Mouse (Mus musculus) layer of hippocampus, postnatal 25 days (tissue): Measurements from ENCODE around the gene Prickle2. TPM values are rescaled to one million over a fixed set of nuclear protein-coding genes. Genes with fewer than 3 reads are reported as not detected.

Experiments
- DNase-seq, 2 experiments: peaks; one replicate each; pipeline ENCODE4 v3.0.0; 2022; ENCODE audit warnings: mixed read lengths in 2 of 2, low spot score in 1 of 2; ENCODE audit errors: extremely low spot score in 1 of 2
- total RNA-seq, 2 experiments: library from RNA; stranded (reverse); gene quantifications; 2 replicates each; pipeline ENCODE4 v1.2.3; 2021

The Prickle2 gene
- total RNA-seq, 2 experiments from 2014 or later = 200 to 203 TPM

GRCm38 (mm10) chr6:92521526-92522075 lies 184.4 kb downstream of the Prickle2 start:
- peak; percentile 48 to 62 for DNase-seq

GRCm38 (mm10) chr6:92520088-92520875 lies 185.7 kb downstream of the Prickle2 start:
- DNase-seq = no peak

DNA sequence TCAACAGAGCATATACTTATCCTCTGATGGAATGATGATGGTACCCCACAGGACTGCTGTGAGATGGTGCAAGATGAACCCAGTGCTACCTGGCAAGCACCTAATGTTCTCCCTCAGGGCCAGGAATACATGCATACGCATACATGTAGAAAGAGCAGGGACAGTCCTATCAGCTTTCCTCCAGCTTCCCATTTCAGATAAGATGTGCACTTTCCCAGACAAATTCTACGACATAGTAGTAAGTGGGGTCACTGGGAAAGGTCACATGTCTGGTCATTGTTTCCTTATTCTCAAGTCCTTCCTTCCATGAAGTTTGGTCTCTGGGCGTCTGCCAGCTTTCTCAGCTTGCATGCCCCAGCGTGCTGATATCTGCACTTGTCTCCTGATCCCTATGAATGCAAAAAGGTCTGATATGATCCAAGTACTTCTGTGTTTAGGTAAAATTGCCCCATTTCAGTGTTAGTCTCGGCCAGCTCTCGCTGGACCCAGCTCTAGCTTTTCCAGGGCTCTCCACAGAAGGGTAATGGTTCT lies 187.5 kb downstream of the Prickle2 start:
- DNase-seq = no peak

- no peak for DNase-seq
Measured at GRCm38 (mm10) chr6:92517002-92517401, 189.0 kb downstream of the Prickle2 start.

DNA sequence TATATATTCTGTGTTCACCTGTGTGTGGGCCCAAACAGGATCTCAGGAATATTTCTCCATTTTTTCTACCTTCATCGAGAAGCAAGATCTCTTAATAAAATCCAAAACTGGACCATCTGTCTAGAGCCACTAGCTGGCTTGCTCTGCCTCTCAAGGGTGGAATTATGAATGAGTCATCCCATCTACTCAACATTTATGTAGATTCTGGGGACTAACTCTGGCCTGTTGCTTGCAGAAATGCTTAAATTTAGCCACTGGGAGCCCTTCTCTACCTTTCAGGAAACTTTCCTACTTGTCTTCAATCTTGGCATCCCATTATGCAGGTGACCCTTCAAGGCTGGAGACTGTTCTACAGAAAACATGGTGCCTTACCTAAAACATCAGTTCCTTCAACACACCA lies 194.0 kb downstream of the Prickle2 start:
- DNase-seq = no peak

GRCm38 (mm10) chr6:92509712-92510111 lies 196.2 kb downstream of the Prickle2 start:
- DNase-seq = no peak

DNA sequence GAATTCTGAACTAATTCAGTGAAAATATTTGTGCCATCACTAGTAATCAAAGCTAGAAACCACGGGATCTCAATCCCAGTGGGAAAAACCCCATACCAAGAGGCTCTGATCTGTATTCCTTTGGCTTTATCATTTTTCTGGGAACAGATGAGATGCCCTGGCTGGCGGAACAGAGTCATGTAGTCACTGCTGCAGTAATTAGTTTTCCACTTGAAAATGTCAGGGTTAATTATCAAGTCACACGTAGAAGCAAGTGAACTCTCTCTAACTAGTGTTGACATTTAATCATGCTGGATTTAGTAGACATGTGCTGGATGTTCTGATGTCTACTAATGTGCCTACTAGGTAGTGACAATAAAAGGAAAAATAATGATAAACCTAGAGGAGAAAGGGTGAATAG lies 199.7 kb downstream of the Prickle2 start:
- no peak for DNase-seq

- DNase-seq = no peak
Measured at GRCm38 (mm10) chr6:92499449-92499848, 206.5 kb downstream of the Prickle2 start.

- no peak for DNase-seq
Measured at GRCm38 (mm10) chr6:92498574-92498973, 207.4 kb downstream of the Prickle2 start.

DNA sequence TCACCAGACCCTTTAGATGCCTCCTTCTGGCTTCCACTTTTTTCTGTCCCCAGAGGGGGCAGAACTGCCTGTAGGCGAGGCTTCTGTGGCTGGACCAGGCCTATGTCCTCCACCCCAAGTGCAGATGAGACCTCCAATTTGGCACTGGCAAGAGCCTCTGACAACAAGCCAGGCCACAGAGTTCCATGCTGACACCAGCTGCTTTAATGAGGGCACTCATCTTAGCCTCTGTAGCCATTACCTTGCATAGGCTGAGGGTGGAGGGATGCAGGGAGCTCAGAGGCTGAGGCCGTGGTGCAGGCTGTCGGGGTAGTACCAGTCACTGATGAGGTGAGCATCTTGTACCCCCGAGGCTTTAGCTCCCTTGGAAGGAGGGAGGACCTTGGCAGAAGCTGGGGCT lies 208.7 kb downstream of the Prickle2 start:
- no peak for DNase-seq

DNA sequence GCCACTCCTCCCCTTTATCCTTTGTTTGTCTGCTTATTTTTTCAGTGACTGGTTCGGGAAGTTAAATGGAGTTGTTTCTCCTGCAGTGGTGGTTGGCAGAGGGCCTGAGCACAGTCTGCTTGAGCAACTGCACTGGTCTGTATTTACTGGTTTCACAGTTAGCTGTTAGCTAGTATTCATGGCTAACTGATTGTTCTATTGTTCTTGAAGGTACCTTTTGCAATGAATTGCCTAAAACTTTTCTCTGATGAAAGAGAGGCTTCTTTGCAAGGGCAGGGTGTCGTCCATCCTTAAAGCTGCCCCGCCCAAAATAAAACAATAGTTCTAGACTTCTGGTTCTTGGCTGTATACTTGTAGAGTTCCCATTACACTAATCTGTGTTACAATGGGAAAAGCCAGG lies 210.5 kb downstream of the Prickle2 start:
- DNase-seq = no peak

- no peak for DNase-seq
Measured at GRCm38 (mm10) chr6:92481690-92481956, 224.3 kb downstream of the Prickle2 start.

DNA sequence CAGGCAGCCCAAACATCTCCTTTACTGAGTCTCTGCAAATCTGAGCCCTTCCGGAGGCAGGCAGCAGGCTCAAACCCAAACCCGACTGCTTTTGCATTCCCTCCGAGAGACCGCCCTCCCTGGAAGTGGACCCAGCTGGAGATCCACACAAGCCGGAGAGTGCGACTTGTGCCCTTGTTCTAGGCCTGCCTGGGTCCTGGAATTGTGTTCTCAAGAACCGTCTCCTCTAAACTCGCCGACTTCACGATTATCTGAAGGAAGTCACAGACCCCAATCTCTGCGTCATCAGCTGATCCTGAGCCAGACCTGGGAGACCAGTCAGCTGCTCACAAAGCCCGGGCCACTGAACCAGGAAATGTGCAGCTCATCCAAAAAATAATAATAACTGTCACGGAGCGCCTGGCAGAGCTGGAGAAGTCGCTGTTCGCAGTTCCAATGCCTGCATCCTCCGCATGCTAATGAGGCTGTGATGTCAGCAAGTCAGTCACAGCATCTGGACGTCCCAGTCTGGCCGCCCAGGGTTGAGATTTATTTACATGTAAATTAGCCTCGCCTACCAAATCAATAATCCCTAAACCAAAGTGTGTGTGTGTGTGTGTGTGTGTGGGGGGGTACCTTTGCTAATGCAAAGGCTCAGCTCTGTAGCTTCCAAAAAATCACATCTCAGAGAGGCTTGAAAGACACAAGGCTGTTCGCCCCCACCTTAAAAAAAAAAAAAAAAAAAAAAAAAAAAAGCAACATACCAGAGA lies 224.8 kb downstream of the Prickle2 start:
- peak; percentile 49 to 50 for DNase-seq

GRCm38 (mm10) chr6:92478612-92479011 lies 227.3 kb downstream of the Prickle2 start:
- no peak for DNase-seq

GRCm38 (mm10) chr6:92477621-92478020 lies 228.3 kb downstream of the Prickle2 start:
- DNase-seq = no peak

GRCm38 (mm10) chr6:92469456-92469855 lies 236.5 kb downstream of the Prickle2 start:
- no peak for DNase-seq

DNA sequence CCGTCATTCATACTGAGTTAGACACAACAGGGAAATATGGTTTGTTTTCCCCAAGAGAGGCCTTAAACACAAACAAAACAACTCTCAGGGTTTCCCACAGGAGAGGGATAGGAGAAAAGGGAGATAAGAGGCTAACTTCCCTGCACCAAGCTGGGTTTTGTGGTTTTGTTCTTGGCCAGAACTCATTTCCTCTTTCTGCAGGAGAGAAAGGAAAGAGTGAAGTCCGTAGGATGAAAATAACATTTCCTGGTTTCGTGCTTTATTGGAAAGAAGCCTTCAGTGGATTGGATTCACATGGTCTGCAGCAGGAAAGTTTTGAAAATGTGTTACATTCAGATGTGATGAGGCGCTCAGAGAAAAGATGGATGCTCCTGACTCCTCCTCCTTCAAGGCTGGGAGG lies 237.1 kb downstream of the Prickle2 start:
- no peak for DNase-seq

- no peak for DNase-seq
Measured at GRCm38 (mm10) chr6:92468383-92468791, 237.6 kb downstream of the Prickle2 start.

DNA sequence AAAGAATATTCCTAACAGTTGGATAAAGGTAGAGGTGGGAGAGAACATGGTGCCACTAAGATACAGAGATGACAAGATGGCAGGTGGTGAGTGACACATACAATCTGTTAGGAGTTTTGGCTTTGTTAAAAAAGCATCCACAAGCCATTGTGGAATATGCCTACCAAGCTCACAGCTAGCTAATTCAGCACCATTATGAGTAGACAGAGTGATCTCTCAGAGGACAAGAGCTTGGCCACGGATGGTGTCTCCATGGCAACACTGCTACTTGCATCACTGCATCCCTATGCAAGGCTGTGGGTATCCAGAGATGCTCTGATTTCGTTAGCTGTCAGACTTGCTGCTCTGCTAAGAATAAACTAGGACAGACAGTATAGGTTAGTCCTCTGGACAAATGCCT lies 238.6 kb downstream of the Prickle2 start:
- DNase-seq = no peak

- DNase-seq = no peak
Measured at GRCm38 (mm10) chr6:92465666-92466065, 240.3 kb downstream of the Prickle2 start.

DNA sequence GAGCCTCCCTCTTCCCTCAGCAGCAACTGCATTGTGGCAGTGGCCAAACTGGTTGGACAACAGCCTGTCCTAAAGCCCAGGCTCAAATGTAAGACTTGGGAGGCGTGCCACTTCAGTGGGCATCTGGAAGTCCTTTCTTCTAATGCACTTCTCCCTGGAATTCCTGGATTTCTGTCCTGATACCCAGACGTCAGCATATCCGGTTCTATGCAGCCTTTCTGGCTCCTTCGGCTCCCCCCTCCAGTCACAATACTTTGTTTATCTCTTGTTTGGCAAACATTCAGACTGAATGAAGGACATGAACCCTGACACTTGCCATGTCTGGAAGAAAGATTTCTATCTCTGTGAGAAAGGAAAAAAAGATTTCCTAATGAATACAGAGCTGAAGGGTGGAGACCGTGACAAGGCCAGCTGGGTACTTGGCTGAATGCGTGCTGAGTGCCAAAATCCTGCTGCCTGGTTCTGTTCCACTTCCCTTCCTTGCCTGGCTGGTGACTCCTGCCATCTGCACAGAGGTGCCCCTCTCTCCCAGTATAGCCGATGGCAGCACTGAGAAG lies 241.1 kb downstream of the Prickle2 start:
- no peak for DNase-seq
